Mouse (Mus musculus) left cerebral cortex, adult 2 months (tissue): ENCODE measurements around the gene Exoc3l4. TPM values are rescaled to one million over a fixed set of nuclear protein-coding genes. Genes with fewer than 3 reads are reported as not detected.

ENCODE experiments used
- DNase-seq, 2 experiments: peaks; one replicate each; pipeline ENCODE4 v3.0.0; 2021 to 2022; ENCODE audit warnings: low spot score in 2 of 2, mixed read lengths in 1 of 2; ENCODE audit errors: extremely low spot score in 1 of 2
- H3K27ac ChIP-seq: fragments of 200-600 bp; 2 replicates; pipeline ENCODE4 v1.8.1; 2022
- H3K4me3 ChIP-seq: fragments of 200-600 bp; 2 replicates; pipeline ENCODE4 v1.8.1; 2022
- CTCF ChIP-seq: fragments of 200-600 bp; IDR thresholded peaks from 2 replicates; pipeline ENCODE4 v1.8.1; 2022; ENCODE audit warnings: antibody characterized with exemption, mild to moderate bottlenecking, moderate library complexity
- intact Hi-C: fragments of 180-260 bp; cut with DNase I; formaldehyde crosslinking; loops from one replicate; pipeline ENCODE4 v1.15.1; 2025
- total RNA-seq, 2 experiments: library from RNA; stranded (reverse); gene quantifications; 2 replicates each; pipeline ENCODE4 v1.2.3; 2021

The Exoc3l4 gene
- total RNA-seq, 2 experiments from 2014 or later: 0.54 to 0.96 TPM

GRCm38 (mm10) chr12:111440701-111441373, 24.0 kb downstream of the Exoc3l4 start:
- no peak overlapping the region for H3K4me3 ChIP-seq
- H3K27ac ChIP-seq: no peak overlapping the region
- intact Hi-C loops: no loop called here
- no peak for DNase-seq
- no peak for TF ChIP-seq CTCF

- no peak for TF ChIP-seq CTCF
- DNase-seq: no peak
- intact Hi-C loops: no loop called here
- Histone ChIP-seq H3K27ac (no peak overlapping the region), H3K4me3 (no peak overlapping the region)
Observed at GRCm38 (mm10) chr12:111441523-111441922, 24.7 kb downstream of the Exoc3l4 start.

GRCm38 (mm10) chr12:111442309-111443010, 25.6 kb downstream of the Exoc3l4 start, which contains the start of gene Tnfaip2:
Tnfaip2 (plus strand) TSS chr12:111442469.
- H3K4me3 ChIP-seq: peak within 1 kb of the TSS; percentile 16
- no peak for DNase-seq
- no peak within 1 kb of the TSS for H3K27ac ChIP-seq
- intact Hi-C loops: no loop called here
- TF ChIP-seq CTCF: no peak

- intact Hi-C loops: no loop called here
- no peak for TF ChIP-seq CTCF
- H3K4me3 ChIP-seq: no peak overlapping the region; the same call in 1 of the 2 replicates
- no peak overlapping the region for H3K27ac ChIP-seq
- no peak for DNase-seq
Observed at GRCm38 (mm10) chr12:111443011-111443870, 26.4 kb downstream of the Exoc3l4 start.

GRCm38 (mm10) chr12:111443921-111444831, 27.4 kb downstream of the Exoc3l4 start:
- Histone ChIP-seq H3K27ac (no peak overlapping the region), H3K4me3 (no peak overlapping the region)
- TF ChIP-seq CTCF: no peak
- DNase-seq: no peak
- intact Hi-C loops: no loop called here

GRCm38 (mm10) chr12:111445161-111445889, 28.5 kb downstream of the Exoc3l4 start:
- Histone ChIP-seq H3K4me3 (no peak overlapping the region), H3K27ac (no peak overlapping the region)
- intact Hi-C loops: no loop called here
- no peak for DNase-seq
- TF ChIP-seq CTCF: no peak

GRCm38 (mm10) chr12:111445890-111446613, 29.2 kb downstream of the Exoc3l4 start:
- Histone ChIP-seq H3K27ac (no peak overlapping the region), H3K4me3 (no peak overlapping the region)
- DNase-seq: no peak
- intact Hi-C loops: no loop called here
- no peak for TF ChIP-seq CTCF

GRCm38 (mm10) chr12:111446745-111447144, 29.9 kb downstream of the Exoc3l4 start:
- intact Hi-C loops: no loop called here
- Histone ChIP-seq H3K27ac (no peak overlapping the region), H3K4me3 (no peak overlapping the region)
- no peak for TF ChIP-seq CTCF
- no peak for DNase-seq

GRCm38 (mm10) chr12:111447350-111447749, 30.5 kb downstream of the Exoc3l4 start:
- Histone ChIP-seq H3K4me3 (no peak overlapping the region), H3K27ac (no peak overlapping the region)
- TF ChIP-seq CTCF: no peak
- DNase-seq: no peak
- intact Hi-C loops: no loop called here
